Mouse (Mus musculus) forebrain, postnatal 0 days (tissue): ENCODE measurements around the gene Sel1l2. TPM values are rescaled to one million over a fixed set of nuclear protein-coding genes. Genes with fewer than 3 reads are reported as not detected.

Experiments used
- ATAC-seq: fragments of 200-750 bp; cut with Nextera tagmentation; 2 replicates; pipeline ENCODE4 v1.8.0; 2017; ENCODE audit warnings: mild to moderate bottlenecking, moderate library complexity
- DNase-seq: peaks from one replicate; pipeline ENCODE4 v3.0.0-alpha.2; 2015
- H3K27ac ChIP-seq: fragments of 300-500 bp; sonication (generic); 2 replicates; pipeline ENCODE4 v1.5.1; 2014; ENCODE audit warnings: low read depth, mild to moderate bottlenecking, antibody characterized with exemption, low read length, moderate library complexity, mixed read lengths
- H3K27me3 ChIP-seq: fragments of 300-500 bp; sonication (generic); 2 replicates; pipeline ENCODE4 v1.6.1; 2014; ENCODE audit warnings: mild to moderate bottlenecking, low read length, mixed read lengths; ENCODE audit not compliant: insufficient read depth
- H3K36me3 ChIP-seq: fragments of 300-500 bp; sonication (generic); 2 replicates; pipeline ENCODE4 v1.6.1; 2014; ENCODE audit warnings: mild to moderate bottlenecking, moderate library complexity; ENCODE audit not compliant: insufficient read depth
- H3K4me1 ChIP-seq: fragments of 300-500 bp; sonication (generic); 2 replicates; pipeline ENCODE4 v1.6.1; 2014; ENCODE audit warnings: antibody characterized with exemption; ENCODE audit not compliant: insufficient read depth
- H3K4me2 ChIP-seq: fragments of 300-500 bp; sonication (generic); 2 replicates; pipeline ENCODE4 v1.6.1; 2014; ENCODE audit warnings: low read depth, mild to moderate bottlenecking, moderate library complexity
- H3K4me3 ChIP-seq: fragments of 300-500 bp; sonication (generic); 2 replicates; pipeline ENCODE4 v1.5.1; 2014; ENCODE audit warnings: low read depth, low read length, mixed read lengths
- H3K9ac ChIP-seq: fragments of 300-500 bp; sonication (generic); 2 replicates; pipeline ENCODE4 v1.6.1; 2014; ENCODE audit warnings: mild to moderate bottlenecking
- H3K9me3 ChIP-seq: fragments of 300-500 bp; sonication (generic); 2 replicates; pipeline ENCODE4 v1.6.1; 2016; ENCODE audit warnings: low read length
- CTCF ChIP-seq: sonication (generic); IDR thresholded peaks from 2 replicates; pipeline ENCODE4 v1.5.1; 2016; ENCODE audit warnings: antibody characterized with exemption, control low read depth, low read depth
- WGBS: fragments of 180-500 bp; shearing (Covaris S2); extraction: QIAGEN DNeasy Blood & Tissue Kit; methylation state at CpG from one replicate; pipeline ENCODE4 v1.1.7; 2014; 5-methylcytosine and 5-hydroxymethylcytosine counted together
- polyA plus RNA-seq: library from polyadenylated mRNA; unstranded; fragments of >200 nt; fragmentation: Nextera tagmentation; extraction: Ambion mirVana; gene quantifications from 2 replicates; pipeline ENCODE4 v1.2.1, GENCODE M21; 2015
- total RNA-seq: library from RNA; depleted of rRNA; stranded (reverse); fragments of >200 nt; gene quantifications from 2 replicates; pipeline ENCODE4 v1.2.3, GENCODE M21; 2014

The Sel1l2 gene
- total and polyA plus RNA-seq, 2 experiments from 2014 or later: not detected

DNA sequence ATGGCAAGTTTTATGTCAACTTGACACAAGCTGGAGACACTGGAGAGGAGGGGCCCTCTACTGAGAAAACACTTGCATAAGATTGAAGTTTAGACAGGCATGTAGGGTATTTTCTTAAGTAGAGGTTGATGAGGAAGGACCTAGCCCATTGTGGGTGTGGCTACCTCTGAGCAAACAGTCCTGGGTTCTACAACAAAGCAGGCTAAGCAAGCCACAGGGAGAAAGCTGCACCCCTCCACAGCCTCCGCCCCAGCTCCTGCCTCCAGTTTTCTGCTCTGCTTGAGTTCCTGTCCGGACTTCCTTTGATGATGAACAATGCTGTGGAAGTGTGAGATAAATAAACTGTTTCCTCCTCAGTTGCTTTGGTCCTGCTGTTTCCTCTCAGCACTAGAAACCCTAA is 29.6 kb downstream of the Sel1l2 start:
- no peaks in the 10 kb centered on the region for H3K27me3 ChIP-seq
- WGBS: 68% methylated on average over 2 of the region's 2 CpGs

DNA sequence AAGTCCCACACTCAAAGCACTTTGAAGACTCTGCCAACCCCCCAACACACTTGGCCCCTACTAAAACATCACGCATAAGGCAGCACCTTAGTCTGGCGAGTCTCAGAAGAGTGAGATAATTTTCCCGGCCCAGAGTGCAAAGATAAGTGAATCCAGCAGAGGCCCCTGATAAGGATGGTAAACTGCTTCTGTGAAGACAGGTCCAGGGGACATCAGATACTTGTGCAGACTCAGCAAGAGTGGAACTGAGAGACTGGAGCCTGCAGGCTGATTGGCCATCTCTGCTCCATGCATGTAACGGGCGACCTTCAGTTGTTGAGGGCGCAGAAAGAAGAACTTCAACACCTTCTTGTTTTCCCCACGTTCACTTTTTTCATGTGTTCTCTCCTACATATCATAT is 47.1 kb downstream of the Sel1l2 start:
- no peak overlapping the region for H3K9ac ChIP-seq
- DNase-seq: no peak
- H3K27ac ChIP-seq: no peak overlapping the region
- H3K36me3 ChIP-seq: no peaks in the 10 kb centered on the region
- no peak overlapping the region for H3K4me2 ChIP-seq
- no peak overlapping the region for H3K4me3 ChIP-seq
- TF ChIP-seq CTCF: no peak
- WGBS: 91% methylated on average over 7 of the region's 7 CpGs
- no peaks in the 10 kb centered on the region for H3K4me1 ChIP-seq
- H3K27me3 ChIP-seq: no peaks in the 10 kb centered on the region
- no peaks in the 10 kb centered on the region for H3K9me3 ChIP-seq
- ATAC-seq: no peak

More for the DNA sequence above, 29.6 kb downstream of the Sel1l2 start:
- Histone ChIP-seq H3K4me1 (no peaks in the 10 kb centered on the region), H3K4me2 (no peak overlapping the region), H3K27ac (no peak overlapping the region), H3K4me3 (no peak overlapping the region), H3K9me3 (no peaks in the 10 kb centered on the region), H3K36me3 (no peaks in the 10 kb centered on the region), H3K9ac (no peak overlapping the region)
- DNase-seq (no peak), ATAC-seq (no peak)
- TF ChIP-seq CTCF: no peak

DNA sequence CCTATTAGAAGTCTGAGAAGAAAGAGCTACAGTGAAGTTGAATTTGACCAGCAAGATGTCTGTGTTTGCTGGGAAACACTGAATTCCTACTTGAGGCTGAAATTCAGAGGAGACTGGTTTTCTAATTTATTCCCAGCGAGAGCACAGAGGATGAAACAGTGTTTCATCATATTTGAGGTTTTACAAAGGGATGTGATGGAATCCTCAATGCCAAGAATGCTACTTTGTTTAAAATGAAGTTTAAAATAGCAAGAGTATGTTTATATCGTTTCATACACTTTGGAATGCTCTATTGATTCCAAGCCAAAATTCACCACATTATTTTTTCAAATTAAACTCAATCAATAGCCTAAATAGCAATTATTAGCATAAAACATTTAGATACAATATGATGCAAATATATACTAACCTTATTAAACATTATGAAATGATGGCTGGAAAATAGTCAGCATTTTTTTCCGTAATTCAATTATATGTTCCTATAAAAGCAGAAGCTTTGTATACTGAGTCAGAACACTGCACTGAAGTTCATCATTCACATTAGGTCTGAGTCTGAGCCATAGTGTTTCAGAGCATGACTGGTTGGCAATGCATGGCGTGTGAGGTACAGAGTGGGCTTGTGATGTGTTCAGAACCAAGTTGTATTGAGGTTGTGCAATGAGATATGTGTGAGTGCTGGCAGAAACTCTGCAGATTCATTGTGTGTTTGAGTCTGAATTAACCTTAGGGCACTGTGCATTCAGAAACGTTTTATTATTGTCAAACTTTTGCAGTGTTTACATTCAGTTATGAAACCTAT is 58.8 kb downstream of the Sel1l2 start:
- ATAC-seq (no peak), DNase-seq (no peak)
- Histone ChIP-seq H3K4me1 (no peaks in the 10 kb centered on the region), H3K9me3 (no peaks in the 10 kb centered on the region), H3K27me3 (no peaks in the 10 kb centered on the region), H3K36me3 (no peaks in the 10 kb centered on the region), H3K9ac (no peak overlapping the region), H3K27ac (no peak overlapping the region), H3K4me3 (no peak overlapping the region), H3K4me2 (no peak overlapping the region)
- 64% methylated on average over 5 of the region's 5 CpGs for WGBS
- no peak for TF ChIP-seq CTCF

DNA sequence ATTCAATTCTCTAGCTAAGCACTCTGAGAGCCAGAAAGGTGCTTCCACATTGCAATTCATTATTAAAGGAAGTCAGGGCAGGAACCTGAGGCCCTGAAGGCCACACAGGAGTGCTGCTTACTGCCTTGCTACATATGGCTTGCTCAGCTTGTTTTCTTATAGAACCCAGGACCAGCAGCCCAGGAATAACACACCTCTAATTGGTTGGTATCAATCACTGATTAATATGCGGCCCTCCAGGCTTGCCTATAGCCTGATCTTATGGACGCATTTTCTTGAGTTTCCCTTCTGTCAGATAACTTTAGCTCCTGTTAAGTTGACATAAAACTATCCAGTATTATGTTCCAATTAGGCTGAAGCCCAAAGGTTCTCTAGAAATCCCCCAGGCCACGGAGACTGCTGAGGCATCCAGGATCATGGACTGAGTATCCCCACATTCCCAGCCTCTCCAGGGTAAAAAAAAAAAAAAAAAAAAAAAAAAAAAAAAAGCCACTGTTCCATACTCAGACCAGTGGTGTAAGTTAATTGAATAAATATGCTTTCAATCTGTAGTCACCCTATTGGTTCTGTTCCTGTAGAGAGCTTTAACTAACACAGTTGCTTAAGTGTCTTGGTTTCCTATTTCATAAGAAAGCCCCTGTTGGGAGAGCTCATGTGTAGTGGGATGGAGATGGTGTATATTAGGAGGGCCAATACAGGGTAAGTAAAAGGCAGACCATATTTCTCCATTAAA is 86.4 kb downstream of the Sel1l2 start:
- DNase-seq: no peak
- Histone ChIP-seq H3K27me3 (no peaks in the 10 kb centered on the region), H3K4me2 (no peak overlapping the region), H3K4me1 (no peaks in the 10 kb centered on the region), H3K9me3 (no peaks in the 10 kb centered on the region), H3K9ac (no peak overlapping the region), H3K27ac (no peak overlapping the region), H3K36me3 (no peaks in the 10 kb centered on the region), H3K4me3 (no peak overlapping the region)
- no peak for TF ChIP-seq CTCF
- WGBS: 79% methylated on average over 3 of the region's 3 CpGs
- no peak for ATAC-seq

DNA sequence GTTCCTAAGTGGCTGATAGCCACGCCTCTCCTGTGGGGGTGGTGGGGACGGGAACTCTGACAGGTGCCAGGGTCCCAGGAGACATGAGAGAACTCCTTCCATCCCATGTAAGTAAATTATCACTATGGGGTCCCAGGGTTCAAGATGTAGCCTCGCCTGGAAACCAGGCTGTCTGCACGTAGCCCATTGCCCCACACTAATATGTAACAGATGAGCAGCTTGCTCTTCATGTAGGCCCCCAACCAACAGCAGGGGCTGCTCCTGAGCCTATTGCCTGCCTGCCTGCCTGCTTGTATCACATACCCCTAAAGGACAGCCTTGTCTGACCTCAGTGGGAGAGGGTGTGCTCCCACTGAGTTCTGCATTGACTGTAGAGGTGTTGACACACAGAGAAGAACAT is 92.4 kb downstream of the Sel1l2 start:
- WGBS: 36% methylated on average over 4 of the region's 4 CpGs

GRCm38 (mm10) chr2:140293820-140294219 is 95.7 kb downstream of the Sel1l2 start:
- Histone ChIP-seq H3K4me2 (no peak overlapping the region), H3K9ac (no peak overlapping the region), H3K27ac (no peak overlapping the region), H3K4me3 (no peak overlapping the region), H3K9me3 (no peaks in the 10 kb centered on the region), H3K27me3 (no peaks in the 10 kb centered on the region), H3K4me1 (no peaks in the 10 kb centered on the region), H3K36me3 (no peaks in the 10 kb centered on the region)
- no peak for ATAC-seq
- DNase-seq: no peak
- TF ChIP-seq CTCF: no peak
- 62% methylated on average over 2 of the region's 2 CpGs for WGBS

More for the DNA sequence above, 92.4 kb downstream of the Sel1l2 start:
- no peak overlapping the region for H3K27ac ChIP-seq
- no peak overlapping the region for H3K4me3 ChIP-seq
- no peak overlapping the region for H3K9ac ChIP-seq
- no peak for TF ChIP-seq CTCF
- H3K27me3 ChIP-seq: no peaks in the 10 kb centered on the region
- no peak overlapping the region for H3K4me2 ChIP-seq
- H3K36me3 ChIP-seq: no peaks in the 10 kb centered on the region
- ATAC-seq (no peak), DNase-seq (no peak)
- H3K4me1 ChIP-seq: no peaks in the 10 kb centered on the region
- no peaks in the 10 kb centered on the region for H3K9me3 ChIP-seq

GRCm38 (mm10) chr2:140280808-140281207 is 108.7 kb downstream of the Sel1l2 start:
- WGBS: 63% methylated on average over 8 of the region's 8 CpGs
- Histone ChIP-seq H3K4me3 (no peak overlapping the region), H3K4me1 (no peaks in the 10 kb centered on the region), H3K27me3 (no peaks in the 10 kb centered on the region), H3K9ac (no peak overlapping the region), H3K9me3 (no peaks in the 10 kb centered on the region), H3K27ac (no peak overlapping the region), H3K36me3 (no peaks in the 10 kb centered on the region), H3K4me2 (no peak overlapping the region)
- ATAC-seq (no peak), DNase-seq (no peak)
- no peak for TF ChIP-seq CTCF
